Mouse (Mus musculus): ENCODE data around the gene Tom1l2.

Gene Tom1l2

GRCm38 (mm10) chr11:60351388-60351787, 1.3 kb downstream of the Tom1l2 start:
- DNase-seq (ENCODE audit: extremely low spot score, low read depth, low spot score): no peak

DNA sequence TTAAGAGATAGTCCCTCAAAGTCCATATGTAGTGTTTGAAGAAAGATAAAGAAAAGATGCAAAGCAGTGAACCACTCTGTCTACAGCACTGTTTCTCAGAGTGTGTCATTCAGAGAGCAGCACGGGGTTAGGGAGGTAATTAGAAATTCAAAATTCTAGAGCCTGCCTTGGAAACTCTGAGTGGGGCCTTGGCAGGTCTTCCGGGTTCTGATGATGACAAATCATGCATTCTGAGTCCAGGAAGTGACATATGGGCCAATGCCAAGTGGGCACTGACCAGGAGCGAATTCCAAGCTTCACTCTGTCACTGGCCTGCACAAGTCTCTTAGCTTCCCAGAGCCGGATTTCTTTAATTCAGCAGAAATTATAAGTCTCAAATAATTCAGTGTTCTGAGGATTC, 6.2 kb downstream of the Tom1l2 start:
- no peak for DNase-seq (ENCODE audit: extremely low spot score, low read depth, low spot score)

DNA sequence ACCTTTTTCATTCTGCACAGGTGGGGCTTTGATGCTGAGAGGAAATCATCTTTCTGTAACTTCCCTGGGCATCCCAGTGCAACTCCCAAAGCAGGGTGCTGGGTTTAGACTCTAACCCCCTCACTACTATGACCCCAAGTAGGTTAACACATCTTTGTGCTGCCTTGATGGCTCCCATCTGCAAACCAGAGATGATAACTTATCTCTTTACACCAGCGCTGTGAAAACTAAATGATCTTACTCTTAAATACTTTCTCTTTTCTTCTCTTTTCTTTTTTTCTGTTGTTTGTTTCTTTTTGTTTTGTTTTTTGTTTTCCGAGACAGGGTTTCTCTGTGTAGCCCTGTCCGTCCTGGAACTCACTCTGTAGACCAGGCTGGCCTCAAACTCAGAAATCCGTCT, 6.8 kb downstream of the Tom1l2 start:
- no peak for DNase-seq (ENCODE audit: extremely low spot score, low read depth, low spot score)

DNA sequence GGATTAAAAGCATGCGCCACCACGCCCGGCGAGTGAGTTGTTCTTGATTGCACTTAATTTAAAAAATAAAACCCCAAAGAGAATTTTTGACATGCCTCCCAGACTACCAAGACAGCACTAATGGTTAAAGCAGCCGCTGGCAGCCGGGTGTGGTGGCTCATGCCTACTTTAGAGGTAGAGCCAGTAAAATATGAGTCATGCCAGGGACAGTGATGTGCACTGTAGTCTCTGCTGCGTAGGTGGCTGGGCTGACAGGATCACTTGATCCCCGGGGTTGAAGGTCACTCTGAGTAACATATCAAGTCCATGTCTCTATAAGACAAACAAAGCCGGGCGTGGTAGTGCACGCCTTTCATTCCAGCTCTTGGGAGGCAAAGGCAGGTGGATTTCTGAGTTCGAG, 13.3 kb downstream of the Tom1l2 start:
- DNase-seq (ENCODE audit: extremely low spot score, low read depth, low spot score): no peak

- no peak for DNase-seq (ENCODE audit: extremely low spot score, low read depth, low spot score)
Measured at GRCm38 (mm10) chr11:60338291-60338690, 14.4 kb downstream of the Tom1l2 start.

DNA sequence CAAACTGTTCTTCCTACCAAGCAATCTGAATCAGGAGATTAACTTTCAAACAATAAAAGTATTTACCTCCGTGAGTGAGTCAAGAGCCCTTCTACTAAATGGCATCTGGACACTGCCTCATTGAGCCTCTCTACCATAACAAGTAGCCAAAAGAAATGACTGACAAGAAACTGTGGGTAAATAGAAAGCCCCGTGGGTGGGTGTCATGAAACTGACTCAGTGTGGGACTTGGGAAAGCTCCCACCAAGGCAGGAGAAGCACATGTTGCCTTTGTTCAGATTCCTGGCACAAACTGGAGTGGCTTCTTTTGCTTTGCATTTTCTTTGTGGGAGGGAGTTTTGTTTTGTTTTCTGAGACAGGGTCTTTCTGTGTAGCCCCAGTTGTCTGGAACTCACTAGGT, 16.9 kb downstream of the Tom1l2 start:
- DNase-seq (ENCODE audit: extremely low spot score, low read depth, low spot score): no peak

GRCm38 (mm10) chr11:60334124-60334523, 18.6 kb downstream of the Tom1l2 start:
- DNase-seq (ENCODE audit: extremely low spot score, low read depth, low spot score): no peak

- DNase-seq (ENCODE audit: extremely low spot score, low read depth, low spot score): no peak
Measured at GRCm38 (mm10) chr11:60333461-60333860, 19.2 kb downstream of the Tom1l2 start.

- DNase-seq (ENCODE audit: extremely low spot score, low read depth, low spot score): no peak
Measured at GRCm38 (mm10) chr11:60330551-60330950, 22.2 kb downstream of the Tom1l2 start.

DNA sequence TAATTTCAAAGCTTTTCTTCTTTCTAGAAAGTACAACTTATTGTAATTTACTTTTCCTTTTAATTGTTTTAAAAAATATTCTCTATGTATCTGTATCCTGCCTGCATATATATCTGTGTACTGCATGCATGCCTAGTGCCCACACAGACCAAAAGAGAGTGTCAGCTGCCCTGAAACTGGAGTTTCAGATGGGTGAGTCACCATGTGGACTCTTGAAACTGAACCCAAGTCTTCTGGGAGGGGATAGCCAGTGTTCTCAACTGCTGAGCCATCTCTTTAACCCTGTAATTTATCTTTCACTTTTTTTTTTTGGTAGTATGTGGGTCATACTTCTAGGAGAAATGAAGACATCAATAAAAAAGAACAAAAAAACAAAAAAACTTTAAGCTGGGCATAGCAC, 29.0 kb downstream of the Tom1l2 start:
- no peak for DNase-seq (ENCODE audit: extremely low spot score, low read depth, low spot score)

DNA sequence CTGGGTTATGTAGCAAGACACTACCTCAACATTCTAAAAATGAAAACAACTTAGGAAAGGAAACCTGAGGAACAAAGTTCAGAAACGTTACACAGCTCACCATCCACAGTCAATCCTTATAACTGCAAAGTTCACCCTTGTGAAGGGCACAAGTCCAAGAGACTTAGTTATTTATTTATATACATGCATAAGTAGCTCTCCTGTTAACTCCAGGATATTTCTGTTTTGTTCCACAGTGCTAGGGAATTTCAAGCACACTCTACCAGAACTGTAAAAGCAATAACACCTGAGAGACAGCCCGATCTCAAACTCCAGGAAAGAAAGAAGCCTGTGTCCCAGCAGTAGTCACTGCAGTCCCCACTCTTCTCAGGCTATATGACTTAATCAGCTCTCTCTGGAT, 31.3 kb downstream of the Tom1l2 start:
- no peak for DNase-seq (ENCODE audit: extremely low spot score, low read depth, low spot score)

- DNase-seq (ENCODE audit: extremely low spot score, low read depth, low spot score): no peak
Measured at GRCm38 (mm10) chr11:60320426-60321037, 32.2 kb downstream of the Tom1l2 start.

GRCm38 (mm10) chr11:60319257-60320066, 33.2 kb downstream of the Tom1l2 start:
- DNase-seq (ENCODE audit: extremely low spot score, low read depth, low spot score): no peak

- DNase-seq (ENCODE audit: extremely low spot score, low read depth, low spot score): no peak
Measured at GRCm38 (mm10) chr11:60318716-60319115, 34.0 kb downstream of the Tom1l2 start.

DNA sequence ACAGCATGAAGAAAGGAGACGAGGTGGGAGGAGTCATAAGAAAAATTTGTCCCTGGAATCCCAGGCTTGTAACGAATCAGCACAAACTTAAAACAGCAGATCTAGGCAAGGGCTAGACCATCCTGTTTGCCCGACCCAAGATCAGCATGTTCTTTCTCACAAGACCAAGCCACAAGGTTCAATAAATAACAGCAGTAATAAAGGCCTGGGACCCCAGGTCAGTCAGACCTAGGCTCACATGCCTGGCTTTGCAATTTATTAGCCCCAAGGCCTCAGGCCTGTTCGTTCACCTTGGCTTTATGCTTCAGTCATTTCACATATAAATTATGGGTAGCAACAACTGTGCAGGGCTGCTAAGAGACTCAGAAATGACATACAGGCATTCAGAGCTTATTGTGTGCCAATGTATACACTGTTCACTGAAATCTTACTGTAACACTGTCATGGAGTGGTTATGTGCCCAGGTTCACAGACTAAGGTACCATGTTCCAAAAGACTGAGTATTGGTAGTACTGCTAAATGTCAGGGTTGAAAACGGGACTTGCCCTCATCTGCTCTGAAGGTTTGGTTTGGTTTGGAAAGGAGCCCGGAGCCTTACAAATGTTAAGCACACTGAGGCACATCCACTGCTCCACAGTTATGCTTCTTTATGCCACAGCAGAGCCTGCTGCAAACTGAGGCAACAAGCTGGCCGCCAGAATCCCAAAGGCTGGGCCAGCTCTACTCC, 35.2 kb downstream of the Tom1l2 start:
- no peak for DNase-seq (ENCODE audit: extremely low spot score, low read depth, low spot score)

DNA sequence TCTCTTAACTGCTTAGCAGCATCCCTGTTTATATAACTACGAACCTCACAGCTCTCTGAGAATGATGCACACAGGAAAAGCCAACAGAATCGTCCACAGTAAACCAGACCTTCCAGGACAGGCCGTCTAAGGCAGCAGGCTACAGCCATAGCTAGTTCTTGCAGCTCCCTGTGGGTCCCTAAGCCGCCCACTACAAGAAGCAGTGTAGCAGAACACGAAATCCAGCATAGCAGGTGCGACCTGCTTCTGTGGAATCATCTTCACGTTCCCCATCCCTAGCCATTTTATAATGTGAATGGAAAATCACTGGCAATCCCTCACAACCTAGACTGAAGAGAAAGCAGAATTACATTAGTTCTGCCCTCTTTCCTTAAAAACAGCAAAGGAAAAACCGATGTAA, 35.8 kb downstream of the Tom1l2 start:
- DNase-seq (ENCODE audit: extremely low spot score, low read depth, low spot score): no peak

DNA sequence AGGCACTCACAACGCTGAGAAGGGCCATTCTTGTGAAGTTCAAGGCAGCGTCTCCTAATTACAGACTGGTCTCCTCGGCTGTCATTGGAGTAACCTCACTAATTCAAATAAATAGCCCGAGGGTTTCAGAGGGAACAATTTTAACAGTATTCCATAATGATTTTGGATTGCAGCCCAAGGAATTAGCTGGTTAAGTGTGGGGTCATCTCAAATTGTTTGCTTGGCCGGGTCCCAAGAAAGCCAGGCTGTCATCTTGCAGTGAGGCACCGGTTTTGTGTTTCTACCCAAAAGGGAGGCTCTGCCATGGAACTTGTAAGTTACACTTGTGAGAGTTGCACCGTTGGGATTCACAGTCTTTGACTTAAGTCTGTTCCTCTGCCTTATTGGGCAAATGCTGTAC, 36.5 kb downstream of the Tom1l2 start:
- DNase-seq (ENCODE audit: extremely low spot score, low read depth, low spot score): no peak

GRCm38 (mm10) chr11:60311025-60311854, 41.5 kb downstream of the Tom1l2 start:
- DNase-seq (ENCODE audit: extremely low spot score, low read depth, low spot score): no peak

- no peak for DNase-seq (ENCODE audit: extremely low spot score, low read depth, low spot score)
Measured at GRCm38 (mm10) chr11:60309875-60310274, 42.8 kb downstream of the Tom1l2 start.

GRCm38 (mm10) chr11:60308506-60309116, 44.1 kb downstream of the Tom1l2 start:
- no peak for DNase-seq (ENCODE audit: extremely low spot score, low read depth, low spot score)

- DNase-seq (ENCODE audit: extremely low spot score, low read depth, low spot score): no peak
Measured at GRCm38 (mm10) chr11:60308061-60308460, 44.6 kb downstream of the Tom1l2 start.
